Mouse (Mus musculus): ENCODE data around the gene Pla1a.
A peak's percentile ranks its signal among the peaks of the same experiment; 100 is the strongest.

Pla1a gene

GRCm38 (mm10) chr16:38346529-38347325 is 86.2 kb downstream of the Pla1a start, which contains the start of the genes Cox17 and Gm21987:
Cox17 (plus strand) TSS chr16:38346991.
Gm21987 (plus strand) TSS chr16:38347040.
- peak; percentile 86 to 88 for DNase-seq (ENCODE audit: low spot score in 2 of 2)

Measured in frontal cortex, postnatal 25 days (tissue).